Mouse (Mus musculus) stomach, postnatal 0 days (tissue): ENCODE measurements around the gene Manea.

ENCODE experiments used
- CTCF ChIP-seq: IDR thresholded peaks from 2 replicates; pipeline ENCODE4 v1.5.1; 2016; ENCODE audit warnings: antibody characterized with exemption, low read depth, mild to moderate bottlenecking, moderate library complexity
- EP300 ChIP-seq: optimal IDR thresholded peaks from 2 replicates; pipeline ENCODE3; 2016; ENCODE audit warnings: antibody characterized with exemption

GRCm38 (mm10) chr4:26347239-26347638 lies 548 bp upstream of the Manea start:
- TF ChIP-seq CTCF (no peak), EP300 (no peak)
